Mouse (Mus musculus): ENCODE results near the gene Dctn1.

Gene Dctn1

DNA sequence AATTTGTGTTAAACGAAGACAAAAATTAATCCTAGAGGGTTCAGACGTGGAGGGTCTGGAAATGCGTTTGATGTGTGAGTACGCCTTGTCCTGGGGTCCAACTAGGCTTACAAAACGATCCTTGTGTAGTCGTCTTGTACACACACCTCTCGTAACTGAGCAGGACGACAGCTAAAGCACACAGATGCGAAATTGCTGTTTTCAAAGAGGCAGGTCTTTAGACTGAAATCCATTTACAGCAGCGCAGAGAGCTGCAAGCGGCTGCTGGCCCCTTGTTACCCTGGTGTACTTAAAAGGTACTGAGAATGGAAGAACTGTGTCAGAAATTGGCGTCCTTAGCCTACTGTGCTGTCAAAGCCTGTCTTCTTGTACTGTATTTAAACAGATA is 517 bp downstream of the Dctn1 start:
- DNase-seq (ENCODE audit: low read depth, low spot score), result no peak

DNA sequence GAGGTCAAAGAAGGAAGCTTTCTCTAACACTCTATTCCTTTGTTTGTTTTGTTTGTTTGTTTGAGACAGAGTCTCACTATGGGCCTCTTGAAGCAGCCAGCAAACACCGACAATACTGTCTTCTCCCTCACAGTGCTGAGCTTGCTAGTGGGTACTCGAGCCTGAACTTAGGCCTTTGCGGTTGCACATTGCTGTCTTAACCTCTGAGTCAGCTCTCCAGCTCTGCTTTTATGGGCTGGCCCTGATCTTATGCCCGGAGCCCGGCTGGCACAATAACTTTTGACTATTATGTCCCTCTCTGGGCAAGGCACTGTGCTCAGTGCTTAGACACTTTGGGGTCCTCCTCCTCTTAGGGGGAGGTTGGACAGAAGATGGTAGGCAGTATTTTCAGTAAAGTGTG is 4.2 kb downstream of the Dctn1 start:
- DNase-seq (ENCODE audit: low read depth, low spot score), result no peak

DNA sequence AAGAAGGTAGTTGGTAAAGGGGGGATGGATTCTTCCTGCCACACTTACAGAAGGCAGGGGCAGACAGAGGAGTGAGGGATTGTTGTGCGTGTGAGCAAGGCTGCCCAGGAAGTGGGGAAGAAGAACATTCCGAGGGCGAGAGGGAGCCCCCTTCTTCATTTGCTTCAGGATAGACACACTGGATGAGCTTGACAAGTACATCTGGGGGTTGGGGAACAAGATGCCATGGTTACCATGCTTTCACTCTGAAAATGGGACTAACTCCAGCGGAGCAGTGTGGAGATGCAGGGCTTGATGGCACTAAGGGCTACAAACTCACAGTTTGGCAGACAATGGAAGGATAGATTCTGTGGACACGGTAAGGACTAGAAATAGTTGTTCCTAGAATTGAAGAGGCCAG is 5.3 kb downstream of the Dctn1 start:
- no peak for DNase-seq (ENCODE audit: low read depth, low spot score)

DNA sequence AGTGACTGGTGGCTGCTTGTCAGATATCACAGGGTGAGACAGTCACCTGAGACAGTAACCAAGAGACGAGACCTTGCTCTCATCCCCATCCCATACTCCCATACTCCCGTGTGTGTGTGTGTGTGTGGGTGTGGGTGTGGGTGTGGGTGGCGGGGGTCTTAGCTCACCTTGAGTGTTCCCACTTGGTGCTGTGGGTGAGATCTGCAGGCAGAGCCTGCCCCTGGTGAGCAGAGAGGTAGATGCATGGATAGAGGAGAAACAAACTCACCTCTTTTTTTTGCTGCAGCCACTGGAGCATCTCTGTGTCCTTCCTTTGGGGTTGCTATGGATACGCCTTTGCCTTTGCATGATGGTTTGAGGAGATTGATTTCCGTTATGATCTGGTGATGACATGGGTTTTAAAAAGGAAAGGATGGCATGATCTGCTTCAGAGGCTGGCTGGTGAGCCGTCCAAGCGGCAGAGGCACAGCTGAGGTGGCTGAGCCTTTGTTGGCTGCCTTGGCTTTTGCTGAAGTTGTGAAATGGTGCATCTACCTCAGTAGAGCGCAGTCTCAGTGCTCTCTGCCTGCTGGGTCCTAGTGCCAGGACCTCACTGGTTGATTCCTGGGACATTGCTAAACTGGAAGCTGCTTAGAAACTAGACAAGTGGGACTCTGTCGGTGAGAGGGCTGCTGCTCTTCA is 6.7 kb downstream of the Dctn1 start:
- DNase-seq (ENCODE audit: low read depth, low spot score), result no peak

DNA sequence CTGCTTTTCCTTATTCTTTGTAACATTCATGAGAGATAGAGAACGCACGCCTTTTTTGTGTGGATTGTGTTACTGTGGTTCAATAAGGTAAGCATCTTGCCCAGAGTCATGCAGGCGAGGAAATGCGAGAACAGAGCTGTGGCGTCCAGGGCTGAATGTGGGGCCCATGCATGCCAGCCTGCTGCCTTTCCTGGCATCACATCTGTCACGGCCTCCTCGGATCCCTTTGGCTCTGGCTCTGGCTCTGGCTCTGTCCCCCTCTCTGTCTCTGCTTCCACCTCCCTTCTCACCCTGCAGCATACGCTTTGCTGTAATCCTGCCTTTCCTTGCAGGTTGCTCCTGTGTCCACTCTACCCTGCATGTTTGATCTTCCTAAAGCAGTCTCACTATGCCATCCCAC is 10.3 kb downstream of the Dctn1 start:
- DNase-seq (ENCODE audit: low read depth, low spot score), result no peak

DNA sequence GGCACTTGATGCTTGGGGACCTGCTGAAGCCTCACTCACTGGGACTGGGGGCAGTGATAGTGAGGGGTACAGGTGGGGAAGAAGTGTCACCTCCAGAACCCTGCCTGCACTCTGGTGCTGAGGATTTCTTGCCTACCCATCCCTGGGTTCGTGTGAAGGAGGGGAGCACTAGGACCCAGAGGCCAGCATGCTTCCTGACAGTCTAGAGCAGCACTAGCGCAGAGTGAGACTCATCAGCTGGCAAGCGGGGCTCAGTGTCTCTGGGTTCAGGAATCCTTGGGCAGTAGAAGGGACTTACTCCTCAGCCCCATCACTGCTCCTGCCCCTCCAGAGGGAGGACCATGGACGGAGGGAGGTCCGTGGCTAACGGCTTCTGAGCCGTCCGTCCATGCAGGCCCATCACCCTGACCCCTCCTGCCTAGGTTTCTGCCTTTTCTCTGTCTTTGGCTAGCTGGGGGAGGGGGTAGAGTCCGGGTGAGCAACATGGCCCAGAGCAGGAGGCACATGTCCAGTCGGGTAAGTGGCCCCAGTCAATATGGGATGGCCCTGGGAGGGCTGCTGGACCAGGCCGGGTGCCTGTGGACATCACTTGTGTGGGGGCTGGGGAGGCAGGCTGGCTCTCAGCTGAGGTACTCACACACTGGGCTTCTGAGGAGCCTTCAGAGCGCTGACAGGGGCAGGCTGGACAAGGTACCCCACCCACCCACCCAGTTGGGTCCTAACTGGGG is 13.8 kb downstream of the Dctn1 start:
- DNase-seq (ENCODE audit: low read depth, low spot score), result no peak

DNA sequence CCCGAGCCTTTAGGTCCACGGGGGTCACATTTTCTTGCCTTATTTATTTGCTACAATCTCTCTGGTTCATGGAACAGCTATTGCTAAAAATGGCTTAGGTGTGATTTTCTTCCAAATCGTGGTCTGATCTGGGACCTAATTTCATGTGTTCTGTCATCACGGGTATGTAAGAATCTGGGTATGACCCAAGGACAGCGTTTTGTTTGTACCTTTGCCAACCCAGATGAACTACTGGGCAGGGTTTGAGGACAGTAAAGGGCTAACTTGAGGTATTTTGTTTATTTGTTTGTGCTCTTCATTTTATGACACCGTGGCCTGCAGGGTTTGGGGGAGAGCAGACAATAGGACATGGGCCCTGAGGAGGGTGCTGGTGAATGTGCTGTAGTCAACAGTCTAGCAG is 14.9 kb downstream of the Dctn1 start:
- no peak for DNase-seq (ENCODE audit: low read depth, low spot score)

DNA sequence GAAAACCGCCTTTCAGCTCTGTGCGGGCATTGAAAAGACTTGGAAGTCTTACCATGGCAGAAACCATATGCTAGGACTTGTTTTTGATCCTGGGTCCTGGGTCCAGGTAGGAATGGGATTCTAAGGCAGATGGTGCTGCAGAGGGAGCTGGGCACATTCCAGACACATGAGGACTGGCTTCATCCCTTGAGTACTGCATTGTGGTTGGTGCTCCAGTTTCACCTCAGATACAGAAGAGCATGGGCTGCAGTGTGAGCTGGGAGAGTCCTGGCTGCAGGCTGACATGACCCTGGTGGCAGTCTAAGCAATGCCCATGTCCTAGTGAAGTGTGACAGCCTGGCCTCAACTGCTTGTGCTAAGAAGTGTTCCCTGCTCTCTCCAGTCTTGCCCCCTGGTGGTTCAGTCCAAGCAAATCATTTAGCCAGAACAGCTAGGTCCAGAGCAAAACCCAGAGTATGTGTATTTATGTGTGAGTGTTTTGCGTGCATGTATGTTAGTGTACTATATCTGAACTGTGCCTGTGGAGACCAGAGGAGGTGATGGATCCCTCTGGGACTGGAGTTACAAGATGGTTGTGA is 19.2 kb downstream of the Dctn1 start:
- DNase-seq (ENCODE audit: low read depth, low spot score), result no peak

DNA sequence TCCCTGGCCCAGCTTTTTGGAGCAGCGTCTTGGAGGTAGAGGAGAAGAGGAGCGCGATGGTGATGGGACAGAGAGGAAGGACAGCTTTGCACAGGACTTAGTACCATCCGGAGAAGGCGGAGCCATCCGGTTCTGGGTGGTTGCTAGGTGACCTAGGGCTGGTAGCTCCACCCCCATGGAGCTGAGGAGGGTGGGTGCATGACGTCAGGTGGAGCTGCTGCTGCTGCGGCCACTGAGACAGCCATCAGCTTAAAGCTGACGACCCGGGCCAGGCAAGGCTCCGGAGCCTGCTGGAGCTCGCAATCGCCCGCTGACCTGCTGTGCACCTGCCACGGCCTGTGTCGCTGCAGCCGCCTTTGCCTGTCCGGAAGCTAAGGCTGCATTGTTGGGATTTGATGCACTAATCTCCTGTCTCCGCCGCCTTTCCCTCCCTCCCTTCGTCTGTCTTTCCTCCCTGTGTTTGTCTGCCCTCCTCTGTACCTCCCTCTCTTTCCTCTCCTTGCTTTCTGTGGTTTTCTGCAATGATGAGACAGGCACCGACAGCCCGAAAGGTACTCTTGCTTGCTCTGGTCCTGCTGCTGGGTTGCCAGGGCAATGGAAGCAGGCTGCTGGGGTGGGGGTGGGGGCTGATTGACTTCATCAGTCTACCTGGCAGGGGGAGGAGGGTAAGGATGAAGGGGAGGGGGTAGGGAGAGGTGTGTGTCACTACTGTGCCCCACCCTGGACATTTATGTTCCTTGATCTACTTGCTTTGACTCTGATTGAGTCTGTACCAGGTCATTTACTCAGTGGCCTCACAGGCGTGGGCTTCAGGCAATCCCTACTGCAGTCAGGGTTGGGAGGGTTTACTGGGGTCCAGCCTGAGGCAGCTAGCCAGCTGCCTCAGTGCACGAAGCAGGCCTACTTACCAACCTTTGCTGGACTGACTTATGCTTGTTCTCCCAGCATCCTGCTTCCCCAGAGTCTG is 20.5 kb downstream of the Dctn1 start:
- peak; percentile 34 for DNase-seq (ENCODE audit: low read depth, low spot score)

DNA sequence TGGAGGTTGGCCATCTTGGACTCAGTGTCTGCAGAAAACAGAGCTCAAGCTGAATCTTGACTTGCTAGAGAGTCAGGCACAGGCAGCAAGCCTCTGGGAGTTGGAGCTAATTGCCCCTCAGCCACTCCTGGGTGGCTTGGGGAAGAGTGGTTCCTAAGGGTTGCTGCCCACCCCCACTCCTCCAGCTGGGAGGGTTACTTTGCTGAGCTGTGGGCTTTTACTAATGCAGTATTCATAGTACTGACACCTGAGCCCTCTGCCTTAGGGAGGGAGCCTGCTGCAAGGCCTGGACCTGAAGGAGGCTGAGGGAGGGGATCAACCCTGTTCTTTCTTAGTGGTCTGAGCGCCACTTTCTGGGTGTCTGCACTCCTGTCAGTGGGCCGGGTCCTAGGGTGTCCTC is 21.2 kb downstream of the Dctn1 start:
- no peak for DNase-seq (ENCODE audit: low read depth, low spot score)

DNA sequence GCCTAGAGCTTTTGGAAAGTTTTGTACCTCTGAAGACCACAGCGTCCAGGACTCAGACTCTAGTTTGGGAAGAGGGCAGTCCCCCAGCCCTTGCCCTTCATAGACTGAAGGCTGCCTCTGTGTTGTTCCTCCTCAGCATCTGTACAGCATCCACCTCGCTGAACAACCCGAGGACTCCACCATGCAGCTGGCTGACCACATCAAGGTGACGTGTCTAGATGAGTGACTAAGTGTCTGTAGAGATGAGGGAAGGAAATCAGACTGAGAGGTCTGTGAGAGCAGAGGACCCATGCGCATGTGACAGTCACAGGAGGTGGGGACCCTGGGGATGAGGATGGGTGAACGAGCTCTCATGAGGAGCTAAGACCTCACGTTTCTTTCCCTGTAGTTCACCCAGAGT is 27.9 kb downstream of the Dctn1 start:
- DNase-seq (ENCODE audit: low read depth, low spot score), result no peak

DNA sequence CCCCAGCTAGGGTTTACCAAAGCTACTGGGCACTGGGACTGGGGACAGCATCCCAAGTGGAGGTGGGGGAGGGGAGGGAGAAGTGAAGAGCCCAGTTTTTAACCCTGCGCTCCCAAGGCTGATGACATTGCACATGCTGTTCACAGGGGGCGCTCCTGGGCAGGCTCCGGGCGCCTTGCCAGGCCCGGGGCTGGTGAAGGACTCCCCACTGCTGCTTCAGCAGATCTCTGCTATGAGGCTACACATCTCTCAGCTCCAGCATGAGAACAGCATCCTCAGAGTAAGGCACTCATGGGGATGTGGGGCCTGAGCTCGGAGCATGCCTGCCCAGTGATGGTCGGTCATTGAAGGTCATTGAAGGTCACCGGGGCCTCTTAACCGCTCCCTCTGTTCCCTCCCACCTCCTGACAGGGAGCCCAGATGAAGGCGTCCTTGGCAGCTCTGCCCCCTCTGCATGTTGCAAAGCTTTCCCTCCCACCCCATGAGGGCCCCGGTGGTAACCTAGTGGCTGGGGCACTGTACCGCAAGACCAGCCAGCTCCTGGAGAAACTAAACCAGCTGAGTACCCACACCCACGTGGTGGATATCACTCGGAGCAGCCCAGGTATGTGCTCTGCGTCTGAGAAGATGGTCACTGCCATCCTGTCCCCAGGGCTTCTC is 31.8 kb downstream of the Dctn1 start:
- peak; percentile 34 for DNase-seq (ENCODE audit: low read depth, low spot score)

DNA sequence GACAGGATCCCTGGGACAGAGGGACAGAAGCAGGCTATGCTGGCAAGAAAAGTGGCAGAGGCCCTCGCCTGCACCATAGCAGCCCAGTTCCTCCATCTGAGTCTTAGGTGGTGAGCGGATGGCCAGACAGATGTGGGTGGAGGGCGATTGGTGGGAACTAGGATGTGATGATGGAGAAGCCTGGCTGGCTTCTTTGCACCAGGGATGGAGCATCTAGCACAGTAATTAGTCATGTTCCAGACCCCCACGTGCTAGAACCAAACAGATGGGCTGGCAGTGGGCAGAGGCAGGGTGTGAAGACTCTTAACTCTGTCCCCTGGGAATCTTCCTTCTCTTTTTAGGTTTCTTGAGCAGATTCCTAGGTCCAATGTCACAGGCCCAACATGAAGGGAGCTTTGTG is 37.6 kb downstream of the Dctn1 start:
- DNase-seq (ENCODE audit: low read depth, low spot score), result no peak

DNA sequence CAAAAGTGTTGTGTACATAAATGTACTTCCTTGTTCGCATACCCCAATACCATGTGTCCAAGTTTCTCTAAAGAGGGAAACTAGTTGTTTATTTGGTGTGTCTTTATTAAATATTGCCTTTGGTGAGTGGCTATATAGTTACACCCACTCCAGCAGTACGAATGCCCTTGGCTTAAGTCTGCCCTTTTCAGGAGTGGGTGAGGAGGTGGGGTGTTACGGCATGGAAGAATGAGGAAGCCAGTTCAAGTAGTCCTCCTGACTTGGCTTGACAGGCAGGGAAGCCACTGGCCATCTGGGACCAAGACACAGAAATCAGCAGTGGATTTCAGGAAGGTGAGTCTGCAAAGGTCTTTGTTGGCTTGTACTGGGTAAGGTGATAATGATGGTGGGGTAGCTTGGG is 40.1 kb downstream of the Dctn1 start:
- no peak for DNase-seq (ENCODE audit: low read depth, low spot score)

DNA sequence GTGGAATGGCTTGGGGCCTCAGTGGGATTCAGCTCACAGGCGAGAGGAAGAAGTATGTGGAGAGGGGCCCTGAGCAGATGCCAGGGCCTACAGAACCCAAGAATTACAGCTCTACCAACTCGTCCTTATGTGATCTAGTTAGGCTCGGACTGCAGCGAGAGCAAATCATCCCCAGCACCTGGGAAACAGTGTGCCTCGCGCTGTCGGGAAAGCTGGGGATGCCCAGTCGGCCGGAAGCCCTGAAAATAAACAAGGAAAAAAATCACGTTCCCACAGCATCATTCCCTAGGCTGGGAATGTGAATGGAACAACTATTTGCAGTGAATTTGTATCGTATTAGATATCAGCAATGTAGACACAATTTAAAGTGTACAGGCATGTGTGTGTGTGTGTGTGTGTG is 40.6 kb downstream of the Dctn1 start:
- DNase-seq (ENCODE audit: low read depth, low spot score), result no peak

DNA sequence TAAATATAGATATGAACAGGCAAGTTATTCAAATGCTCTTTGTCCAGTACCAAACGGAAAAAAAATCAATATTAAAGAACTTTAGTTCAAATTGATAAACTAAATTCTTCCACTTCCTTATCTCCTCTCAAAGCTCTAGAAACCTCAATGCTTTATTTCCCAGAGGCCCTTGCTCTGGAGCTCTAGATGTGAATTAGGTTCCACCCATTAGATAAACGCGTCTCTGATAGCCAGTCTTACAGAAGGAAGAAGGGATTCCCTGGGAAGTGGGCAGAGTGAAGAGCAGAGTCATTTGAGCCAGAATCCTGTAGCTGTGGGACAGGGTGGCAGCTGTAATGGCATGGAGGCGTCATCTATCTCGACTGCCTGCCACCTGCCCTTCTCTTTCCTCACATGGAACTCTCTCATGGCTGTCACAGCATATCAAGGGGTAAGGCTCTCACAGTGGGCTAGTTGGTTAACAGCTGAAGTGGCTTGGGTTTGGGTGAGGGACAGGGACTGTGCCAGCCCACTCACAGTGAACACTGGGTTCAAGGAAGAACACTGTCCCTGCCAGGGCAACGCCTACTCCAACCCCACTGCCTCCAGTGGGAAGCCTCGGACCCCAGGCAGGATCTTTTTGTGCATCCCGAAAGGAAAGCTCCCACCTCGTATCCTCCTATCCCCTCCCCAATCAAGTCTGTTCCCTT is 41.8 kb downstream of the Dctn1 start:
- no peak for DNase-seq (ENCODE audit: low read depth, low spot score)

DNA sequence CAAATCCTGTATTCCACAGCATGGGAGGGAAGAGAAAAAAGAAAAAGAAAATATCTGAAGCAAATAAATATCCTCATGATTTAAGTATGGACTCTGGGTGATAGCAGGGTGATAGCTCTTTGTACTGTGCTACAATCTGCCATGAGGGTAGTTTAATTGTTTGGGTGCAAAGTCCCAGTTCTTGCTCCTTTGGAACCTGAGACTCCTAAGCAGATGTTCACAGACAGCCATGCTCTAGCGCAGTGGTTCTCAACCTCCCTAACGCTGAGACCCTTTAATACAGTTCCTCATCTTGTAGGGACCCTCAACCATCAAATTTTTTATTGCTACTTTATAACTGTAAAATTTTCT is 42.3 kb downstream of the Dctn1 start:
- DNase-seq (ENCODE audit: low read depth, low spot score), result no peak

DNA sequence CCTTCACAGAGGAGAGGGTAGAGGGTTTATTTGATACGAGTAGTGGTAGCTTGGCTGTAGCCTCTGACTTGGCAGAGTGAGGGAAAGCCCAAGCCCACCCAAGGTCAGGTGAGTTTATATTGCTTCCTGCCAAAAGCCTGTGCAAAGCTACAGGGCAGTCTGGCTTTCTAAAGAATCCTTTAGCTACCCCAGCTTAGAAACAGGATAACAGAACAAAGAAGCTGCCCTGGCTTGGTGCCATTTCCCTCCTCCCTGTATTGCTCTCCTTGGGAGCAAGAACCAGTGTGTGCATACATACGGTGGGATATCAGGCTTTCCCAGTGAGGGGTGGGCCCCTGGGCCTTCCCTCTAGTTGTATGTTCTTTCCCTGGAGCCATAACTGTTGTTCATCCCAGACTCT is 44.8 kb downstream of the Dctn1 start:
- no peak for DNase-seq (ENCODE audit: low read depth, low spot score)

DNA sequence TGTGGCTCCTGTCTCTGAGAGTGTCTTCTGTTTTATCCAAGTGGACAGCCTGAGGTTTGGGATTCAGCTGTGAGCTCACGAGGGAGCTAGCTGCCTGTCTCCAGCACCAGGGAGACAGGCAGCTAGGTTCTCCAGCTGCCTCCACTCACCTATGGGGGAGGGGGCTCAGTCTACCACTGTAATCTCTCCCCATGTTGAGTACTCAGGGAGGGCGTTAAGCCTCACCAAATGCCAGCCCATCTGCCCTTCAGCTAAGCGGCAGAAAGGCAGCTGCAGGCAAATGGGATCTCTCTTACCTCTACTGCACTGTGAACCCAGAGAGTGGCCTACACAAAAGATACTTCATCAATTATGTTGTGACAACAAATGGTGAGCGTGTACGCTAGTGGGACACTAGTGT is 45.8 kb downstream of the Dctn1 start:
- DNase-seq (ENCODE audit: low read depth, low spot score), result no peak

DNA sequence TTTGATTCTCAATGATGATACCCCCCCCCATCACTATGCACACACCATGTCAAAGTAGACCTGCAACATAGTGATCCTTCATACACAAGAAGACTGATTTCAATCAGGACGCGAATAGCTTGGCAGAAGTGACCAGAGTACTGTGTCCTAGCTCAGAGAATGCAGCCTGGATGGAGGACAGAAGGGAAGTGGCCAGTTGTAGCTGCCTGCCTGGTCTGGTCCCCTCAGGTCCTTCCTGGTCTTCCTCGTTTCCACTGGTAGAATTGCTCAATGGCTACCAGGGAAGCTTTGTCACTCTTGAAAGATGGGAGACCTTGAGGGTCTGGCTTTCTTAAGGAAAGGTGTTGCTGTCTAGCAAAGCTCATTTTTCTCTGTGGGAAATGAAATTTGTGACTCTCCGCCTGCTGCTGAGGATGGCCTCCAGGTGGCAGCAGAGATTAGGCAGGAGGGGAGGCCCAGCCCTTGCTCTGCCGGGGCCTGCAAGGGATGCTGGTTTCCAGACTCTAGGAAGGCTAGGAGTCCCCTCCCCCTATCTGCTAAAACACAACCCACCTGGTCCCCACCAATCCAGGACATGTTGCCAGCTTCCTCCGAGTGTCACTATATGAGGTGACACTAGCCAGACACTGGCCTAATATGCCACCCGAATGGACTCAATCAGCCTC is 49.4 kb downstream of the Dctn1 start:
- DNase-seq (ENCODE audit: low read depth, low spot score), result peak; percentile 22

DNA sequence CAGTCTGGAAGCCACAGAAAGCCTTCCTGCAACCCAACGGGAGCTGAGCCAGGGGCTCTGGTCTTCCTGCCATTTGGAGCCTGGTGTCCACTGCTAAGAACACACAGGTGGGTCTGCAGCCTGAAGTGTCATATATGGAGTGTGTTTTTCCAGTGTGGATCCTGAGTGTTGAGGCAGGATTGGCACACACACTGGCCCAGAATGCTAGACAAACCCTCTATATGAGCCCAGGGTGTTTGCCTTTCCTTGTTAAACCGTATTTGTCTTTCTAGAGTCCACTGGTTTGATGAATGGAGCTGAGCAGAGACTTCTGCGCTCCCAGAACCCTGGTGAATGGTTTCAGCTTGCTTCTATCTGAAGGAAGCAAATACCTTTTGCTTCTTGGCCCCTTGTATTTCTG is 54.1 kb downstream of the Dctn1 start, which contains the start of gene Slc4a5:
Gene Slc4a5 (plus strand): TSS at position 15 of the 400 bp plus-strand sequence.
- no peak for DNase-seq (ENCODE audit: low read depth, low spot score)

Measured in WW6 (cell line).